Mouse (Mus musculus): ENCODE data around the gene Atp5b. TPM values are rescaled to one million over a fixed set of nuclear protein-coding genes. Genes with fewer than 3 reads are reported as not detected.
A peak's percentile ranks its signal among the peaks of the same experiment; 100 is the strongest.

Atp5b gene
- 3,551 and 3,599 TPM in 2 replicates for polyA plus RNA-seq (2015; fragmentation: Nextera tagmentation; extraction: Ambion mirVana)

- Histone ChIP-seq H3K36me3 (ENCODE audit: control insufficient read depth, insufficient read depth, low read length) (peaks cover 16% of the 10 kb centered on the region; the same call in 1 of the 2 replicates), H3K4me3 (ENCODE audit: low read length) (peak within 1 kb of the TSS; percentile 81), H3K9me3 (ENCODE audit: control insufficient read depth, low read length) (no peaks in the 10 kb centered on the region), H3K4me1 (ENCODE audit: control insufficient read depth, insufficient read depth, low read length) (peaks cover 8% of the 10 kb centered on the region), H3K4me2 (ENCODE audit: low read depth, low read length) (peak within 1 kb of the TSS; percentile 79), H3K27ac (ENCODE audit: low read length) (peak within 1 kb of the TSS; percentile 86), H3K27me3 (replicated peaks; ENCODE audit: control insufficient read depth, insufficient read depth, low read length) (no peaks in the 10 kb centered on the region), H3K9ac (ENCODE audit: low read depth, low read length) (peak within 1 kb of the TSS; percentile 82)
- under 1% methylated on average over 34 of the region's 34 CpGs for WGBS
- ATAC-seq, result peak; percentile 98
Measured at GRCm38 (mm10) chr10:128082880-128083421, at the start of gene Atp5b. Gene Atp5b, plus strand, starts transcription at chr10:128083273.

- H3K9ac ChIP-seq (ENCODE audit: low read depth, low read length), result peak overlapping the region; percentile 100
- peak overlapping the region; percentile 99 for H3K27ac ChIP-seq (ENCODE audit: low read length)
- WGBS, result 3% methylated on average over 10 of the region's 10 CpGs
- no peaks in the 10 kb centered on the region for H3K27me3 ChIP-seq (replicated peaks; ENCODE audit: control insufficient read depth, insufficient read depth, low read length)
- peaks cover 28% of the 10 kb centered on the region for H3K4me1 ChIP-seq (ENCODE audit: control insufficient read depth, insufficient read depth, low read length)
- no peaks in the 10 kb centered on the region for H3K9me3 ChIP-seq (ENCODE audit: control insufficient read depth, low read length)
- H3K4me2 ChIP-seq (ENCODE audit: low read depth, low read length), result peak overlapping the region; percentile 75
- peaks cover 12% of the 10 kb centered on the region; the same call in 1 of the 2 replicates for H3K36me3 ChIP-seq (ENCODE audit: control insufficient read depth, insufficient read depth, low read length)
- ATAC-seq, result 0 out of 2 replicates have a peak, but pooled peaks have one; percentile 5
- H3K4me3 ChIP-seq (ENCODE audit: low read length), result peak overlapping the region; percentile 89
Measured at GRCm38 (mm10) chr10:128036746-128037425, 46.2 kb upstream of the Atp5b start.

GRCm38 (mm10) chr10:128037921-128038320 is 45.2 kb upstream of the Atp5b start:
- Histone ChIP-seq H3K27me3 (replicated peaks; ENCODE audit: control insufficient read depth, insufficient read depth, low read length) (no peaks in the 10 kb centered on the region), H3K4me1 (ENCODE audit: control insufficient read depth, insufficient read depth, low read length) (peaks cover 32% of the 10 kb centered on the region), H3K9ac (ENCODE audit: low read depth, low read length) (no peak overlapping the region), H3K27ac (ENCODE audit: low read length) (no peak overlapping the region), H3K9me3 (ENCODE audit: control insufficient read depth, low read length) (no peaks in the 10 kb centered on the region), H3K36me3 (ENCODE audit: control insufficient read depth, insufficient read depth, low read length) (peaks cover 17% of the 10 kb centered on the region; the same call in 1 of the 2 replicates), H3K4me2 (ENCODE audit: low read depth, low read length) (peak overlapping the region; percentile 40), H3K4me3 (ENCODE audit: low read length) (no peak overlapping the region)
- ATAC-seq, result no peak
- 72% methylated on average over 3 of the region's 3 CpGs for WGBS

GRCm38 (mm10) chr10:128039167-128039566 is 43.9 kb upstream of the Atp5b start:
- ATAC-seq, result peak; percentile 10; the same call in 1 of the 2 replicates
- H3K4me1 ChIP-seq (ENCODE audit: control insufficient read depth, insufficient read depth, low read length), result peaks cover 37% of the 10 kb centered on the region
- whole genome bisulfite sequencing, result 49% methylated on average over 5 of the region's 5 CpGs
- no peaks in the 10 kb centered on the region for H3K27me3 ChIP-seq (replicated peaks; ENCODE audit: control insufficient read depth, insufficient read depth, low read length)
- H3K27ac ChIP-seq (ENCODE audit: low read length), result no peak overlapping the region
- no peaks in the 10 kb centered on the region for H3K9me3 ChIP-seq (ENCODE audit: control insufficient read depth, low read length)
- no peak overlapping the region for H3K4me3 ChIP-seq (ENCODE audit: low read length)
- H3K36me3 ChIP-seq (ENCODE audit: control insufficient read depth, insufficient read depth, low read length), result peaks cover 22% of the 10 kb centered on the region
- H3K4me2 ChIP-seq (ENCODE audit: low read depth, low read length), result peak overlapping the region; percentile 40; the same call in 1 of the 2 replicates
- peak overlapping the region; percentile 36; the same call in 1 of the 2 replicates for H3K9ac ChIP-seq (ENCODE audit: low read depth, low read length)

- no peak overlapping the region for H3K27ac ChIP-seq (ENCODE audit: low read length)
- peaks cover 34% of the 10 kb centered on the region for H3K4me1 ChIP-seq (ENCODE audit: control insufficient read depth, insufficient read depth, low read length)
- 65% methylated on average over 3 of the region's 3 CpGs for WGBS
- ATAC-seq, result no peak
- peaks cover 27% of the 10 kb centered on the region for H3K36me3 ChIP-seq (ENCODE audit: control insufficient read depth, insufficient read depth, low read length)
- no peak overlapping the region for H3K4me3 ChIP-seq (ENCODE audit: low read length)
- H3K9ac ChIP-seq (ENCODE audit: low read depth, low read length), result no peak overlapping the region
- H3K27me3 ChIP-seq (replicated peaks; ENCODE audit: control insufficient read depth, insufficient read depth, low read length), result no peaks in the 10 kb centered on the region
- no peaks in the 10 kb centered on the region for H3K9me3 ChIP-seq (ENCODE audit: control insufficient read depth, low read length)
- no peak overlapping the region for H3K4me2 ChIP-seq (ENCODE audit: low read depth, low read length)
Measured at GRCm38 (mm10) chr10:128039858-128040257, 43.2 kb upstream of the Atp5b start.

GRCm38 (mm10) chr10:128040293-128040692 is 42.8 kb upstream of the Atp5b start:
- 82% methylated on average over 5 of the region's 5 CpGs for WGBS
- no peak overlapping the region for H3K27ac ChIP-seq (ENCODE audit: low read length)
- H3K4me1 ChIP-seq (ENCODE audit: control insufficient read depth, insufficient read depth, low read length), result peaks cover 34% of the 10 kb centered on the region
- H3K9me3 ChIP-seq (ENCODE audit: control insufficient read depth, low read length), result no peaks in the 10 kb centered on the region
- no peak overlapping the region for H3K4me3 ChIP-seq (ENCODE audit: low read length)
- no peak overlapping the region for H3K9ac ChIP-seq (ENCODE audit: low read depth, low read length)
- H3K36me3 ChIP-seq (ENCODE audit: control insufficient read depth, insufficient read depth, low read length), result peaks cover 30% of the 10 kb centered on the region
- H3K27me3 ChIP-seq (replicated peaks; ENCODE audit: control insufficient read depth, insufficient read depth, low read length), result no peaks in the 10 kb centered on the region
- no peak for ATAC-seq
- no peak overlapping the region for H3K4me2 ChIP-seq (ENCODE audit: low read depth, low read length)

GRCm38 (mm10) chr10:128041636-128042035 is 41.4 kb upstream of the Atp5b start:
- H3K9ac ChIP-seq (ENCODE audit: low read depth, low read length), result no peak overlapping the region
- H3K4me3 ChIP-seq (ENCODE audit: low read length), result no peak overlapping the region
- WGBS, result 71% methylated on average over 4 of the region's 4 CpGs
- peaks cover 34% of the 10 kb centered on the region for H3K36me3 ChIP-seq (ENCODE audit: control insufficient read depth, insufficient read depth, low read length)
- H3K4me1 ChIP-seq (ENCODE audit: control insufficient read depth, insufficient read depth, low read length), result peaks cover 34% of the 10 kb centered on the region
- H3K4me2 ChIP-seq (ENCODE audit: low read depth, low read length), result no peak overlapping the region
- no peak overlapping the region for H3K27ac ChIP-seq (ENCODE audit: low read length)
- ATAC-seq, result no peak
- no peaks in the 10 kb centered on the region for H3K27me3 ChIP-seq (replicated peaks; ENCODE audit: control insufficient read depth, insufficient read depth, low read length)
- H3K9me3 ChIP-seq (ENCODE audit: control insufficient read depth, low read length), result no peaks in the 10 kb centered on the region

- Histone ChIP-seq H3K9ac (ENCODE audit: low read depth, low read length) (no peak overlapping the region), H3K27me3 (replicated peaks; ENCODE audit: control insufficient read depth, insufficient read depth, low read length) (no peaks in the 10 kb centered on the region), H3K4me3 (ENCODE audit: low read length) (no peak overlapping the region), H3K9me3 (ENCODE audit: control insufficient read depth, low read length) (no peaks in the 10 kb centered on the region), H3K36me3 (ENCODE audit: control insufficient read depth, insufficient read depth, low read length) (peaks cover 34% of the 10 kb centered on the region), H3K4me2 (ENCODE audit: low read depth, low read length) (no peak overlapping the region), H3K27ac (ENCODE audit: low read length) (no peak overlapping the region), H3K4me1 (ENCODE audit: control insufficient read depth, insufficient read depth, low read length) (peaks cover 30% of the 10 kb centered on the region)
- no peak for ATAC-seq
- 82% methylated on average over 3 of the region's 3 CpGs for WGBS
Measured at GRCm38 (mm10) chr10:128042466-128042865, 40.6 kb upstream of the Atp5b start.

- 63% methylated on average over 3 of the region's 3 CpGs for WGBS
- Histone ChIP-seq H3K27ac (ENCODE audit: low read length) (no peak overlapping the region), H3K4me3 (ENCODE audit: low read length) (no peak overlapping the region), H3K4me2 (ENCODE audit: low read depth, low read length) (no peak overlapping the region), H3K4me1 (ENCODE audit: control insufficient read depth, insufficient read depth, low read length) (peaks cover 28% of the 10 kb centered on the region), H3K36me3 (ENCODE audit: control insufficient read depth, insufficient read depth, low read length) (peaks cover 34% of the 10 kb centered on the region), H3K9me3 (ENCODE audit: control insufficient read depth, low read length) (no peaks in the 10 kb centered on the region), H3K27me3 (replicated peaks; ENCODE audit: control insufficient read depth, insufficient read depth, low read length) (no peaks in the 10 kb centered on the region), H3K9ac (ENCODE audit: low read depth, low read length) (no peak overlapping the region)
- no peak for ATAC-seq
Measured at GRCm38 (mm10) chr10:128043041-128043835, 39.8 kb upstream of the Atp5b start.

Measured in intestine, embryonic 16.5 days (tissue).